Mouse (Mus musculus): ENCODE results near the gene Susd5. TPM values are rescaled to one million over a fixed set of nuclear protein-coding genes. Genes with fewer than 3 reads are reported as not detected.

The Susd5 gene
- polyA plus RNA-seq (2012; rRNA removed) (29.8 and 34.5 TPM in 2 replicates), polyA plus RNA-seq (2014; fragmentation: Nextera tagmentation; extraction: Ambion mirVana) (15.7 and 16.8 TPM in 2 replicates)

DNA sequence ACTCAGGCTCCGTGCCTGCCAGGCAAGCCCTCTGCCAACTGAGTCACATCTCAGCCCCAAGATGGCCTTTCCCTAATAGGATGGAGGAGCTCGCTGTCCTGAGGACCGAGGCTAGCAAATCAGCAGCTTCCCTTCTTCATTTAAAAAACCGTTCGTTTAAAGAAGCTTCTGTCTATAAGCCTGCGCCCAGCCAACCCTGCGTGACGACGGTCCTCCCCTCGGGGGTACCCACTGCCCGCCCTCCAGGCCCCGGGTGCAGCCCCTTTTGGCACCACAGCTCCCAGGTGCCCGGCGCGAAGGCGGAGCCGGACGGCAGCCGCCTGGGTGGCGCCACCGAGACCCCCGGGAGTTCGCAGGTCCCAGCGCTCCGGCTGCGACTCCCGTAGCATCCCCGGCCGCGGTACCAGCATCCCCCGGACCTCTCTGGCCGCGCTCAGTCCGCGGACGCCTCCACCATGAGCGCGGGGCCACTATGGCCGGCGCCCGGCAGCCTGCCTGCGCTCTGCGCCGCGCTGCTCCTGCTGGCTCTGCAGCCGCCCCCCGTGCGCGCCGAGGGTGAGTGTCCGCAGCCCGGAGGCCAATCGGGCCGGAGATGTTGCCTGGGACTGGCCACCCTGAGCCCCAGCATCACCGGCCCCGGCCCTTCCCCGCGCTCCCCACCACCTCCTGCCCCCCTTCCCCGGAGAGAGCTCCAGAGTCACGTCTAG lies at the start of gene Susd5:
Gene Susd5 (plus strand): TSS at position 51 of the 707 bp plus-strand sequence.
- Histone ChIP-seq H3K27ac (replicated peaks; ENCODE audit: low read depth, low read length) (0 out of 2 replicates have a peak within 1 kb of the TSS, but pooled peaks have one; percentile 13), H3K9me3 (ENCODE audit: control insufficient read depth, low read length) (no peaks in the 10 kb centered on the region), H3K36me3 (ENCODE audit: control insufficient read depth, insufficient read depth, low read length) (no peaks in the 10 kb centered on the region), H3K4me2 (replicated peaks; ENCODE audit: low read depth, low read length, severe bottlenecking) (peak within 1 kb of the TSS; percentile 81), H3K27me3 (ENCODE audit: control insufficient read depth, insufficient read depth, low read length) (peaks cover 35% of the 10 kb centered on the region), H3K4me1 (ENCODE audit: control insufficient read depth, insufficient read depth, low read length) (no peaks in the 10 kb centered on the region), H3K9ac (ENCODE audit: low read depth, low read length, severe bottlenecking) (peak within 1 kb of the TSS; percentile 62), H3K4me3 (replicated peaks; ENCODE audit: low read length) (peak within 1 kb of the TSS; percentile 57)
- TF ChIP-seq POLR2A (IDR thresholded peaks at IDR 0.05; ENCODE audit: borderline replicate concordance, extremely low read depth, insufficient read depth, insufficient read length) = no peak
- under 1% methylated on average over 45 of the region's 60 CpGs for WGBS
- ATAC-seq (ENCODE audit: low FRiP score, low read depth) = peak; percentile 42; the same call in 1 of the 2 replicates
- DNase-seq (ENCODE audit: low spot score) = peak; percentile 9

DNA sequence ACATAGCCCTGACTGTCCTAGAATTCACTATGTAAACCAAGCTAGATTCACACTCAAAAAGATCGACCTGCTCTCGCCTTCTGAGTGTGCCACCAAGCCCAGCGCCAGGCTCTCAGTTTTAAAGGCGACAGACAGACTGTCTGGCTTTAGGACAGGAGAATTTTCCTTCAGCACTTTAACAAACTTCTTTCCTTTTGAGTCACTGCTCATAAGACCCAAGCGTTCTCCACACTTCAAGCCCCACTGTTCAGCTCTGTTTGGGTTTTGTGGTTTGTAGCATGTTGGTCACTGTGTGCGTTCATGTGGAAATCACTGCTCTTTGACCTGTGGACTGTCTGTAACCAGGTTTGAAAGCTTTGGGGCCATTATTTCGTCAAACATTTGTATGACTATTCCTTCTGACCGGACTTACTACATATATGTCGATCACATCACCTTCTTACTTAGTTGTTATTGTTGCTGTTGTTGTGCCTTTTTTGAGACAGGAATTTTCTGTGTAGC lies 49.0 kb upstream of the Susd5 start:
- H3K36me3 ChIP-seq (ENCODE audit: control insufficient read depth, insufficient read depth, low read length) = no peaks in the 10 kb centered on the region
- DNase-seq (ENCODE audit: low spot score) = no peak
- H3K27ac ChIP-seq (replicated peaks; ENCODE audit: low read depth, low read length) = no peak overlapping the region
- H3K4me1 ChIP-seq (ENCODE audit: control insufficient read depth, insufficient read depth, low read length) = no peaks in the 10 kb centered on the region
- H3K9ac ChIP-seq (ENCODE audit: low read depth, low read length, severe bottlenecking) = no peak overlapping the region
- H3K27me3 ChIP-seq (ENCODE audit: control insufficient read depth, insufficient read depth, low read length) = no peaks in the 10 kb centered on the region
- no peak for ATAC-seq (ENCODE audit: low FRiP score, low read depth)
- 94% methylated on average over 9 of the region's 9 CpGs for WGBS
- no peak for TF ChIP-seq POLR2A (IDR thresholded peaks at IDR 0.05; ENCODE audit: borderline replicate concordance, extremely low read depth, insufficient read depth, insufficient read length)
- no peak overlapping the region for H3K4me2 ChIP-seq (replicated peaks; ENCODE audit: low read depth, low read length, severe bottlenecking)
- H3K9me3 ChIP-seq (ENCODE audit: control insufficient read depth, low read length) = no peaks in the 10 kb centered on the region
- no peak overlapping the region for H3K4me3 ChIP-seq (replicated peaks; ENCODE audit: low read length)

DNA sequence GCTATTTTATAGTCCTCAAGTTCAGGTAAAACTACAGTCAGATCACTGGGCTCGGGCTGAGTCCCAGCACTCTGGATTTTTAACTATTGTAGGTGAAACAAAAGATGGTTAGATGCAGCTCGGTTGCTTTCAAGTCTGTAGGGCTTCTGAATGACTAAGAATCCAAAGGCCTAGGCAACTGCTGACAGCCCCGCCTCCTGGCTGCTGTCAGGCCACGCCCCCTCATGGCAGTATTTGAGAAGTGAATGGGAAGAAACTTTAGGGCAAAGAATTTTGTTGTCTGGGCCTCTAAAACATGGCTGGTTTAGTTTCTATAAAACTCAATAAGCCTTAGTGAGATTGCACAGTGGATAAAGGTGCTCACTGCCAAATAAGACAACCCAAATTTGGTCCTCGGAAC lies 47.4 kb upstream of the Susd5 start:
- 45% methylated on average over 5 of the region's 5 CpGs for WGBS
- Histone ChIP-seq H3K27me3 (ENCODE audit: control insufficient read depth, insufficient read depth, low read length) (no peaks in the 10 kb centered on the region), H3K4me1 (ENCODE audit: control insufficient read depth, insufficient read depth, low read length) (no peaks in the 10 kb centered on the region), H3K27ac (replicated peaks; ENCODE audit: low read depth, low read length) (no peak overlapping the region), H3K36me3 (ENCODE audit: control insufficient read depth, insufficient read depth, low read length) (no peaks in the 10 kb centered on the region), H3K9ac (ENCODE audit: low read depth, low read length, severe bottlenecking) (no peak overlapping the region), H3K4me2 (replicated peaks; ENCODE audit: low read depth, low read length, severe bottlenecking) (no peak overlapping the region), H3K9me3 (ENCODE audit: control insufficient read depth, low read length) (no peaks in the 10 kb centered on the region), H3K4me3 (replicated peaks; ENCODE audit: low read length) (no peak overlapping the region)
- TF ChIP-seq POLR2A (IDR thresholded peaks at IDR 0.05; ENCODE audit: borderline replicate concordance, extremely low read depth, insufficient read depth, insufficient read length) = no peak
- DNase-seq (ENCODE audit: low spot score) (no peak), ATAC-seq (ENCODE audit: low FRiP score, low read depth) (no peak)

DNA sequence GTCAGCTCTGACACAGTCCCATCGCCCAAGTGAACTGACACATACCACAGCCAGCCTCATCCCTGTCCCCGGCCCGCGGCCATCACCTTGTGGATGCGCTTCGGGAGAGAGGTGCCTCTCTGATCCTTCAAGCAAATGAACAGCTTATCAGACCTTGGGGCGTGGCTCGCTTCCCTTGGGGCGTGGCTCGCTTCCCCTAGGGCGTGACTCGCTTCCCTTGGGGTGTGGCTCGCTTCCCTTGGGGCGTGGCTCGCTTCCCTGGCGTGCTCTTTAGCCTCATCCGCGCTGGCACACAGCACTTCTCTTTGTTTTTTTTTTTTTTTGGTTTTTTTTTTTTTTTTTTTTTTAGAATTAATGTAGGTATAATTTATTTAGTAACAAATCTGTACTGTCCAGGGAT lies 45.7 kb upstream of the Susd5 start:
- no peak overlapping the region for H3K27ac ChIP-seq (replicated peaks; ENCODE audit: low read depth, low read length)
- H3K9me3 ChIP-seq (ENCODE audit: control insufficient read depth, low read length) = no peaks in the 10 kb centered on the region
- no peak for DNase-seq (ENCODE audit: low spot score)
- no peaks in the 10 kb centered on the region for H3K27me3 ChIP-seq (ENCODE audit: control insufficient read depth, insufficient read depth, low read length)
- H3K9ac ChIP-seq (ENCODE audit: low read depth, low read length, severe bottlenecking) = no peak overlapping the region
- TF ChIP-seq POLR2A (IDR thresholded peaks at IDR 0.05; ENCODE audit: borderline replicate concordance, extremely low read depth, insufficient read depth, insufficient read length) = no peak
- 67% methylated on average over 18 of the region's 18 CpGs for WGBS
- no peak overlapping the region for H3K4me2 ChIP-seq (replicated peaks; ENCODE audit: low read depth, low read length, severe bottlenecking)
- H3K4me1 ChIP-seq (ENCODE audit: control insufficient read depth, insufficient read depth, low read length) = no peaks in the 10 kb centered on the region
- no peak overlapping the region for H3K4me3 ChIP-seq (replicated peaks; ENCODE audit: low read length)
- no peaks in the 10 kb centered on the region for H3K36me3 ChIP-seq (ENCODE audit: control insufficient read depth, insufficient read depth, low read length)
- ATAC-seq (ENCODE audit: low FRiP score, low read depth) = no peak

DNA sequence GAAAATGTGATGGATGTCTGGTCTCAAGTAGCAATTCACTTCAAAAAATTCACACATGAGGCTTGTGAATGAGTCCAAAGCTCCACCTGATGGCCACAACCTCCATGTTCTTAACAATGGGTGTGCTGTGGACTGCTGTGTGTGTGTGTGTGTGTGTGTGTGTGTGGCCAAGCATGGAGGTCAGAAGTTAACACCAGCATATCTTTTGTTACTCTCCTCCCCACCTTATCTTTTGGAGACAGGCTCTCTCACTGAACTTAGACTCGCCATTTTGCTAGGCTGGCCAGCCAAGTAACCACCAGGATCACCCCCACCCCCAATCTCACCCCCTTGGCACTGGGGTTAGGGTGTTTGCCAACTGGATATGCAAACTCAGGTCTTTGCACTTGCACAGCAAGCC lies 42.9 kb upstream of the Susd5 start:
- Histone ChIP-seq H3K36me3 (ENCODE audit: control insufficient read depth, insufficient read depth, low read length) (no peaks in the 10 kb centered on the region), H3K4me1 (ENCODE audit: control insufficient read depth, insufficient read depth, low read length) (no peaks in the 10 kb centered on the region), H3K4me3 (replicated peaks; ENCODE audit: low read length) (no peak overlapping the region), H3K9me3 (ENCODE audit: control insufficient read depth, low read length) (no peaks in the 10 kb centered on the region), H3K9ac (ENCODE audit: low read depth, low read length, severe bottlenecking) (no peak overlapping the region), H3K27me3 (ENCODE audit: control insufficient read depth, insufficient read depth, low read length) (no peaks in the 10 kb centered on the region), H3K4me2 (replicated peaks; ENCODE audit: low read depth, low read length, severe bottlenecking) (no peak overlapping the region), H3K27ac (replicated peaks; ENCODE audit: low read depth, low read length) (no peak overlapping the region)
- DNase-seq (ENCODE audit: low spot score) (no peak), ATAC-seq (ENCODE audit: low FRiP score, low read depth) (no peak)
- TF ChIP-seq POLR2A (IDR thresholded peaks at IDR 0.05; ENCODE audit: borderline replicate concordance, extremely low read depth, insufficient read depth, insufficient read length) = no peak
- WGBS = 79% methylated on average over 1 of the region's 1 CpGs

Data from limb, embryonic 14.5 days (tissue).